Mouse (Mus musculus) thymus, adult 2 months (tissue): ENCODE measurements around the gene Tcte1.

Source experiments
- CTCF ChIP-seq: fragments of 200-500 bp; IDR thresholded peaks from 2 replicates; pipeline ENCODE4 v1.5.1; 2012; ENCODE audit warnings: mild to moderate bottlenecking, control low read depth, low read length, moderate library complexity, borderline replicate concordance; ENCODE audit not compliant: control insufficient read depth, poor library complexity, insufficient read depth; ENCODE audit errors: extremely low read depth
- POLR2A ChIP-seq: fragments of 200-500 bp; IDR thresholded peaks from 2 replicates; pipeline ENCODE4 v1.6.1; 2012; ENCODE audit warnings: mild to moderate bottlenecking, low read length, control low read depth, moderate library complexity; ENCODE audit not compliant: control insufficient read depth, poor library complexity, insufficient read depth; ENCODE audit errors: extremely low read depth

GRCm38 (mm10) chr17:45569999-45570398 lies 46.8 kb downstream of the Tcte1 start:
- TF ChIP-seq CTCF: no peak
- TF ChIP-seq POLR2A: no peak
